Mouse (Mus musculus) gastrocnemius, adult 8-10 months (tissue): Measurements from ENCODE around the gene Stat6. TPM values are rescaled to one million over a fixed set of nuclear protein-coding genes. Genes with fewer than 3 reads are reported as not detected.
A peak's percentile ranks its signal among the peaks of the same experiment; 100 is the strongest.

ENCODE experiments used
- DNase-seq, 2 experiments: peaks; one replicate each; pipeline ENCODE4 v3.0.0; 2022; ENCODE audit warnings: low spot score in 2 of 2
- total RNA-seq, 4 experiments: library from RNA; stranded (reverse); gene quantifications; 2 replicates each; pipeline ENCODE4 v1.2.4; 2022

The Stat6 gene
- 10 to 100 TPM; 14.1 to 15.3 (median 14.2) TPM for total RNA-seq

- peak; percentile 69 to 70 for DNase-seq
These were observed at the start of gene Stat6 for GRCm38 (mm10) chr10:127642772-127643552. TSS of gene Stat6 (plus strand) at chr10:127642986.

DNA sequence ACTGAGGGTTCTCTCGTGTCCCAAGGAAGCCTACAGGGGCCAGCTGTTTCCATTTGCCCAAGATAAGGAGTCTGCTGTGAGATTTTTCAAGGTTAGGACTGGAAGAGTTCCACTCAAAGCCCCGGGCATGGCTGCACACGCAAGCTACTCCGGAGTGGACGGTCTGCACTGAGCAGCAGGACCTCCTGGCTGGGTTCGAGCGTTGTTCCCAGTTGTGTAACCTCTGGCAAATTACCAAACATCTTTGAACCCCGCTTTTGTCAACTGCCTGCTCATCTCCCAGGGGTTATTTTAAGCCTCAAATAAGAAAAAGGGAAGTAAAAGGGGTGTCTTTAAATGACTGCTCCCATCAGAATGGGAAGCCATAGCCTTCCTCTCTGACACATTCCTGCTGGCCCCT lies 48.4 kb upstream of the Stat6 start:
- DNase-seq = no peak

- no peak for DNase-seq
These were observed 47.7 kb upstream of the Stat6 start for GRCm38 (mm10) chr10:127594930-127595715.

- DNase-seq = no peak
These were observed 46.4 kb upstream of the Stat6 start for GRCm38 (mm10) chr10:127596321-127596941.

- DNase-seq = peak in 1 of 2 experiments; percentile 45
These were observed 45.4 kb upstream of the Stat6 start for GRCm38 (mm10) chr10:127597311-127597901.

DNA sequence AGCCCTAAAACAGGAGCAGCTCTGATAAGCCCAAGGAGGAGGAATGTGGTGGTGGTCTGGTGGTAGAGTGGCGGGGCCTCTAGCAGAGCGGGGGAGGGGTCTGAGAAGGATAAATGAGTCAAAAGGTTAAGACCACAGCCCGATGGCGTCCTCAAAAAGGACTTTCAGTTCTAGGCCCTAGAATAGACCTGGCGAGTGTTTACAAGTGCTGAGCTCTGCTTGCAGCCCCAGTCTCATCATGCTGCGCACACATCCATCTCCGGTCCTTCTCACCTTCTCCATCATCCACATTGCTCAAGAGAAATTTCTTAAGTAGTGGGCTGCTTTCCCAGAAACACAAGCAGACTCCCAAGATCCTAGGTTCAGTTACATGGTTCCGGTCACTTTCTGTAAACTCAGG lies 44.2 kb upstream of the Stat6 start:
- DNase-seq = no peak

DNA sequence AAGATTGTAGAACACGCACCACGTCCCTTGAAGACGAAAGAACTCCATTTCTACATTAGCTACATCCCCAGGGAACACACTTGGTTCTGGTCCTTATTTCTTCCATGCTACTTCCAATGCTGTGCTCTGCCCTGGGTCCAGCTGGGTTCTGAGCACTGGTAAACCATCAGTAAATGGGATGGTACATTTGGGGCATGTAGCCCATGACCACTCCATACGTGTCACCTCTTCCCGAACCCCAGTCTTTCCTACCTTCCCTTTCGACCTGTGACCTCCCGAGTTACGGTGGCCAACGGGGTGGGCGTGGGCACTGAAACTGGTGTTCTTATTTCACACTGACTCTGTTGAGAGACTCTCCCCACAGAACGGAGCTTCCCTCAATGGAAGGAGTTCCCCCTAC lies 43.5 kb upstream of the Stat6 start:
- DNase-seq = no peak

GRCm38 (mm10) chr10:127599779-127600541 lies 42.8 kb upstream of the Stat6 start:
- peak; percentile 69 to 71 for DNase-seq

DNA sequence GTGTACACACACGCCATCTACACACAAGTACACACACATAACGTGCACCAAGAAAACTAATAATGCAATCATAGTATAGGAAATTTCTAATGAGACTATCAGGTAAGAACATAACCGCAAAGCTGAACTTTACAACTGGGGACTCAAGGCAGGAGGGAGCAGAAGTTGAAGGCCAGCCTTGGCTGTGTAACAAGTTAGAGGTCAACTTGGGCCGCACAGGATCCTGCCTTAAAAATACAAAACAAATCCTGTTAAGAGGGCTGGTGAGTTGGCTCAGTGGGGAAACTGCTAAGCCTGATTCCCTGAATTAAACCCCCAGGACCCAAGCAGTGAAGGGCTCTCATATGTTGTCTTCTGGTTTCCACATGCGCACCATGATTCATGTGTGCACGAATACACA lies 40.6 kb upstream of the Stat6 start:
- DNase-seq = no peak

GRCm38 (mm10) chr10:127603437-127604371 lies 39.1 kb upstream of the Stat6 start:
- DNase-seq = peak in 1 of 2 experiments; percentile 2

DNA sequence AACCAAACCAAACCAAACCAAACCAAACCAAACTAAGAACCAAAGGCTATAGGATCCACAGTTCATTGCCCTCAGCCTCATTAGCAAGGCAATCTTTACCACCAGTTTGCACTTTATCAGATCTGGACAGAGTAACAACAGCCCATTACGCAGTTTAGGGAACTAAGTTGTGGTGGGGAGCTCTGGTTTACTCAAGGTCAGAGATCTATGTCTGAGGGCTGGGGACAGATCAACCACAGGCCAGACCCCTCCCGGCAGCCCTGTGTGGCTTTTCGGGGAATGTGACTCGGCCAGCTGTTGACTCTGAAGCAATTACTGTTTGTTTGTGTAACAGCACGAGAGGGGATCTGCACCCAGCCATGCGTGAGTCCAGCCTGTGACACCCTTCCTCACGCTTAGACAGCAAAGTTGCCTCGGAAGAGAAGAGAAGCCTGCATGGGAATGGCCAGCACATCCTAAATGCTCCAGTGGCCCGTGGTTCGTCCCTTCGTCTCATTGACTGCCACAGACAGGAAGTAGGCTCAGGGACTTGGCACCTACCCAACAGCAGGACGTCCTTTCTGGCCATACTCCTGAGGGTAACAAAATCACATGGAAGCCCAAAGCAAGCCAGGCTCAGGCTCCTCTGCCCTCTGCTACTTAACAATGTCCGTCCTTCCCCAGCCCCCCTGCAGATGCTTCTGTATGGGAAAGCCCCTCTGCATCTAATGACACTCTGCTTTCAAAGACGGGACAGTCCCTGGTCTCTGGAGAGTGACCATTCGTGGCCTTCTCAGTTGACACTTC lies 38.1 kb upstream of the Stat6 start:
- DNase-seq = peak; percentile 32 to 50

DNA sequence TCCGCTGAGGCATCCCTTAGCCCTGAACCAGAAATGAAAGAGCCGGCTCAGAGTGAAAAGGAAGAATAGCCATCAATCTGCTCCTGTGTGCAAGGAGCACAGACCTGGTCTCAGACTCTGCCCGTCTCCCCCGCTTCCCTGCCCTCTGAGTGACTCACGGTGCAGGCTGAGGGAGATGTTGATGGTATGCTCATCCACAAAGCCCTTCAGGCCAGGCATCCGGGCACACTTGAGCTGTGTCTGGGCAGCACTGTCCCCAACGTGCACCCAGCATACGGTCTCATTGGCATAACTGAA lies 37.6 kb upstream of the Stat6 start:
- DNase-seq = peak in 1 of 2 experiments; percentile 1

- DNase-seq = no peak
These were observed 37.0 kb upstream of the Stat6 start for GRCm38 (mm10) chr10:127605756-127606155.

DNA sequence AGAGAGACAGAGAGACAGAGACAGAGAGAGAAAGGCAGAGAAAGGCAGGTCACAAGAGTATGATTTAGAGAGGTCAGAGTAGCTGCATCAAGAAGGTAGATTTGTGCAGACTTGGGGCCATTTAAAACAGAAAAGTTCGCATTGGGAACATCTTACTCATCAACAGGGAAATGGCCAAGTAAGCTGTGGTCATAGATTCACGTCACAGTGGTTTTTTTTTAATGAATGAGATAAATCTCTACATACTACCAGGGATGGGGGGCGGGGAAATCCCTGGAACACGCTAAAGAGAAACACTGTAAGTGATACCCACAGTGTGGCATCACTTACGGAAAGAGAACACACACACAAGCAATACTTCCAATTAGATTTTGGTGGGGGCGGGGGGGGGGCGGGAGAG lies 35.7 kb upstream of the Stat6 start:
- no peak for DNase-seq

DNA sequence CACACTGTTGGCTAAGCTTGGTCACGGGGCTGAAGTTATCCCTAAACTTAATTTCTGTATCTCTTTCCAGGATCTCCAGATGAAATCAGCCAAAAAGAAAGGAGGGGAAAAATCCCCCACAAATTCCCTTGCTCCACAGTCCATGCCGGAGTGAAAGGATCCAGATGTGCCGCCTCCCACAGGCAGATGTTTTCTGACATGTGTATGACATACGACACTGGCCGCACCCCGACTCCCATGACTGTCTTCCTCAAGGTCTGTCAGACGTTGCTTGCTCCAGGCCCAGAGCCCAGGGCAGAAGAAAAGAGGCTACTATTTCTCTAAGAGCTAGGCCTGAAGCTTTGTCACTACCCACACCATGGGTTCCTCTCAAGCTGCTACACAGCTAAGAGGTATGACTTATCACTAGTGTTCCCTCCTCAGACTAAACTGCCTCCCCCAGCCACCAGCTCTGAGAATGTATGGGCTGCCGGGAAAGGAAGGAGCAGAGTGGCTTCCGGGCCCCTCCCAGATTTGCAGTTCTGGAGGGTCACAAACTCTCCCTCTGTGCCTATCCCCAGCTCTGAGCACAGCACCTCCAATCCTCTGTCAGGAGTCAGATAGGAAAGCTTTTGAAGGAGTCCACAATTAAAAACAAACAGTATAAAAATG lies 33.2 kb upstream of the Stat6 start:
- DNase-seq = peak in 1 of 2 experiments; percentile 50

DNA sequence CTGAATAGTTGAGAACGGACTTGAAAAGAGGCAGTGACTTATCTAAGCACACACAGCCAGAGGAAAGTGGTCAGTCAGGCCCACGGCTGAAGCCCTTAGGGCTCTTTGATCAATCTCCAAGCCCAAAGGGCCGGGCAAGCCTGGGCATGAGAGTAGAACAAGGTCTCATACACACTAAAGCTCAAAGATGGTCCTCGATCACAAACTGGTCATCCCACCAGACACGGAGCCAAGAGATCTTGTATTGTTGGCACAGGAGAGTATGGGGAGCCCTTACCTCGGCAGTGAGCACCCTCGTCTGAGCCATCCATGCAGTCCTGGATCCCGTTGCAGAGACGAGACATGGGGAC lies 32.7 kb upstream of the Stat6 start:
- DNase-seq = no peak

DNA sequence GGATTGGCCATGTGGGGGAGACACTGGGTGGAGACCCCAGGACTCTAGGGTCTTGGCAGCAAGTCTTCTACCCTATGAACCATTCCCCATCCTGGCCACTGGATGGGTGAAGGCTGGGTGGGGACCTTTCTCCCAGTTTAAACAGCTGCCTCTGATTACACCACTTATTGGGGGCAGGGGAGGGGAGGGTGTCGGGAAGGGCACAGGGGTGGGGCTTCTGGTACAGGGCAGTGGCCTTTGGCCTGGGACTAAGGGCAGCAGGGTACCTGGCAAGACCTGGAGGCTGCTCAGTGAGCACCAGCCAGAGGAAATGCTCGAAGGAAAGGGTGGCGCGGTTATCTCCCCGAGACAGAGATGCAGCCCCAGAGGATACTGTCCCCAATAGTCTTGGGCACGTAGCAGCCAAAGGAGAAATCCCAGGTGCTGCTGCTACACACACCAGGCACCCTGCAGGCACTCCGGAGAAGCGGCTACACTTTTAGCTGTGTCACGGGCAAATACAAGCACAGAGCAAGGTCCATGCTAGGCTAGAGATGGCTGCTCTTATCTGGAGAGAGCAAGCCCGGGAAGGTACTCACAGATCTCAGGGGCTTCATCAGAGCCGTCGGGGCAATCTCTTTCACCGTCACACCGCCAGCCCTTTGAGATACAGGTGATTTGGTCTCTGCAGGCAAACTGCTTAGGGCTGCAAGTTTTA lies 30.6 kb upstream of the Stat6 start:
- DNase-seq = no peak
